Mouse (Mus musculus): ENCODE results near the gene Ntng1.

- no peak for TF ChIP-seq POLR2A (IDR thresholded peaks at IDR 0.05; ENCODE audit: control insufficient read depth, extremely low read depth, insufficient read depth, low read length, poor library complexity)
- no peak for TF ChIP-seq CTCF (IDR thresholded peaks at IDR 0.05; ENCODE audit: borderline replicate concordance, control insufficient read depth, extremely low read depth, insufficient read depth, low read length, poor library complexity)
Observed at GRCm38 (mm10) chr3:109846660-109847059, 297.2 kb downstream of the Ntng1 start.
